Mouse (Mus musculus) ZHBTc4 (cell line): Measurements from ENCODE around the gene Bcar1.

Experiments
- DNase-seq: peaks from one replicate; pipeline ENCODE4 v3.0.0-alpha.2; 2011; ENCODE audit warnings: low read depth, low spot score

The Bcar1 gene

GRCm38 (mm10) chr8:111769764-111770428, 26.3 kb upstream of the Bcar1 start:
- DNase-seq, result peak; percentile 58

- peak; percentile 82 for DNase-seq
Measured at GRCm38 (mm10) chr8:111769296-111769695, 25.7 kb upstream of the Bcar1 start.

- no peak for DNase-seq
Measured at GRCm38 (mm10) chr8:111768651-111769050, 25.0 kb upstream of the Bcar1 start.

GRCm38 (mm10) chr8:111765616-111766015, 22.0 kb upstream of the Bcar1 start:
- peak; percentile 93 for DNase-seq

GRCm38 (mm10) chr8:111765096-111765495, 21.5 kb upstream of the Bcar1 start:
- peak; percentile 67 for DNase-seq

- no peak for DNase-seq
Measured at GRCm38 (mm10) chr8:111760708-111761107, 17.1 kb upstream of the Bcar1 start.

- no peak for DNase-seq
Measured at GRCm38 (mm10) chr8:111758817-111759216, 15.2 kb upstream of the Bcar1 start.

- DNase-seq, result no peak
Measured at GRCm38 (mm10) chr8:111757599-111757998, 14.0 kb upstream of the Bcar1 start.

- DNase-seq, result no peak
Measured at GRCm38 (mm10) chr8:111754736-111755135, 11.1 kb upstream of the Bcar1 start.

- DNase-seq, result no peak
Measured at GRCm38 (mm10) chr8:111754088-111754487, 10.5 kb upstream of the Bcar1 start.

- DNase-seq, result peak; percentile 65
Measured at GRCm38 (mm10) chr8:111748766-111749165, 5.2 kb upstream of the Bcar1 start.

- DNase-seq, result no peak
Measured at GRCm38 (mm10) chr8:111747866-111748649, 4.4 kb upstream of the Bcar1 start.

- peak; percentile 35 for DNase-seq
Measured at GRCm38 (mm10) chr8:111746582-111747465, 3.2 kb upstream of the Bcar1 start.

- DNase-seq, result peak; percentile 79
Measured at GRCm38 (mm10) chr8:111745591-111746418, 2.2 kb upstream of the Bcar1 start.

- no peak for DNase-seq
Measured at GRCm38 (mm10) chr8:111745086-111745485, 1.5 kb upstream of the Bcar1 start.

GRCm38 (mm10) chr8:111743101-111743791, 363 bp downstream of the Bcar1 start:
- no peak for DNase-seq

GRCm38 (mm10) chr8:111742261-111743037, 1.2 kb downstream of the Bcar1 start:
- no peak for DNase-seq

GRCm38 (mm10) chr8:111741556-111741955, 2.1 kb downstream of the Bcar1 start:
- no peak for DNase-seq

- DNase-seq, result no peak
Measured at GRCm38 (mm10) chr8:111740994-111741393, 2.6 kb downstream of the Bcar1 start.

- DNase-seq, result no peak
Measured at GRCm38 (mm10) chr8:111740301-111740711, 3.3 kb downstream of the Bcar1 start.
